Mouse (Mus musculus) liver, embryonic 13.5 days (tissue): ENCODE results near the gene Uaca. TPM values are rescaled to one million over a fixed set of nuclear protein-coding genes. Genes with fewer than 3 reads are reported as not detected.

Experiments used
- ATAC-seq: fragments of 200-750 bp; cut with Nextera tagmentation; 2 replicates; pipeline ENCODE4 v1.8.0; 2017; ENCODE audit warnings: low read depth, mild to moderate bottlenecking, moderate number of reproducible peaks, moderate library complexity
- DNase-seq: peaks from one replicate; pipeline ENCODE4 v3.0.0; 2022
- H3K27ac ChIP-seq: fragments of 300-500 bp; sonication (generic); 2 replicates; pipeline ENCODE4 v1.5.1; 2015; ENCODE audit warnings: moderate library complexity, mild to moderate bottlenecking, inconsistent platforms
- H3K27me3 ChIP-seq: fragments of 300-500 bp; sonication (generic); 2 replicates; pipeline ENCODE4 v1.6.1; 2015; ENCODE audit warnings: mild to moderate bottlenecking, inconsistent platforms
- H3K36me3 ChIP-seq: fragments of 300-500 bp; sonication (generic); 2 replicates; pipeline ENCODE4 v1.6.1; 2015; ENCODE audit warnings: mild to moderate bottlenecking, inconsistent platforms
- H3K4me1 ChIP-seq: fragments of 300-500 bp; sonication (generic); replicated peaks from 2 replicates; pipeline ENCODE4 v1.6.1; 2015; ENCODE audit warnings: inconsistent platforms
- H3K4me2 ChIP-seq: fragments of 300-500 bp; sonication (generic); 2 replicates; pipeline ENCODE4 v1.6.1; 2015; ENCODE audit warnings: inconsistent platforms, mild to moderate bottlenecking, moderate library complexity
- H3K4me3 ChIP-seq: fragments of 300-500 bp; sonication (generic); replicated peaks from 2 replicates; pipeline ENCODE4 v1.5.1; 2015; ENCODE audit warnings: mild to moderate bottlenecking, inconsistent platforms
- H3K9ac ChIP-seq: fragments of 300-500 bp; sonication (generic); 2 replicates; pipeline ENCODE4 v1.6.1; 2015; ENCODE audit warnings: mild to moderate bottlenecking, inconsistent platforms
- H3K9me3 ChIP-seq: fragments of 300-500 bp; sonication (generic); replicated peaks from 2 replicates; pipeline ENCODE4 v1.6.1; 2016; ENCODE audit warnings: inconsistent platforms
- WGBS: fragments of 180-500 bp; shearing (Covaris S2); methylation state at CpG from one replicate; pipeline ENCODE4 v1.1.7; 2015; ENCODE audit not compliant: insufficient replicate concordance; 5-methylcytosine and 5-hydroxymethylcytosine counted together
- polyA plus RNA-seq: library from polyadenylated mRNA; unstranded; fragments of >200 nt; fragmentation: Nextera tagmentation; extraction: Ambion mirVana; gene quantifications from 2 replicates; pipeline ENCODE4 v1.2.1, GENCODE M21; 2015

Gene Uaca
- polyA plus RNA-seq, 1 experiment from 2014 or later: 2.7 TPM

GRCm38 (mm10) chr9:60837449-60838141 lies 43.3 kb downstream of the Uaca start:
- ATAC-seq (no peak), DNase-seq (no peak)
- Histone ChIP-seq H3K36me3 (no peaks in the 10 kb centered on the region), H3K4me3 (no peak overlapping the region), H3K9ac (no peak overlapping the region), H3K9me3 (no peaks in the 10 kb centered on the region), H3K27ac (no peak overlapping the region), H3K4me1 (no peaks in the 10 kb centered on the region), H3K4me2 (peak overlapping the region; percentile 3; the same call in 1 of the 2 replicates), H3K27me3 (no peaks in the 10 kb centered on the region)
- 51% methylated on average over 20 of the region's 20 CpGs for WGBS

- H3K27ac ChIP-seq: no peak overlapping the region
- H3K9me3 ChIP-seq: no peaks in the 10 kb centered on the region
- H3K9ac ChIP-seq: no peak overlapping the region
- H3K4me2 ChIP-seq: no peak overlapping the region
- WGBS: 62% methylated on average over 9 of the region's 9 CpGs
- no peak overlapping the region for H3K4me3 ChIP-seq
- H3K4me1 ChIP-seq: no peaks in the 10 kb centered on the region
- no peak for DNase-seq
- no peaks in the 10 kb centered on the region for H3K36me3 ChIP-seq
- ATAC-seq: no peak
- H3K27me3 ChIP-seq: no peaks in the 10 kb centered on the region
Observed at GRCm38 (mm10) chr9:60838331-60838872, 44.1 kb downstream of the Uaca start.

DNA sequence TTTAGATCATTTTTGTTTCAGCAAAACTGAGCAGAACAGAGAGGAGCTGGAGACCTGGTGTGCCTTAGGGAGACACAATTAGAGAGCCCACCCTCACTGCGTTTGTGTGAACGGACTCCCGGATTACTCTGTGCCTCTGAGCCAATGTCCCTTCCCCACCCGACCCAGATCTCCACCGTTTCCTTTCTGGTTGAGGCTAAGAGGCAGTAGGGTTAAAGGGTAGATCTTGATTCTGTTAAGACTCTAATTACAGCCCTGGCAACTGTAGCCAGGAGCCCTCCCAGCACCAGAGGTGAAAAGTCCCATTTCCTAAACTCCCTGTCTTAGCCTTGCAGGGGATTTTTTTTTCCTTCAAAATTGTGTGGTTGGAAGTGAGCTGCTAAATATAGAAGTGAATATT lies 47.1 kb downstream of the Uaca start:
- no peak for ATAC-seq
- WGBS: 45% methylated on average over 5 of the region's 5 CpGs
- DNase-seq: no peak
- Histone ChIP-seq H3K27ac (no peak overlapping the region), H3K27me3 (no peaks in the 10 kb centered on the region), H3K9me3 (no peaks in the 10 kb centered on the region), H3K4me1 (no peaks in the 10 kb centered on the region), H3K4me3 (no peak overlapping the region), H3K4me2 (no peak overlapping the region), H3K9ac (no peak overlapping the region), H3K36me3 (no peaks in the 10 kb centered on the region)

DNA sequence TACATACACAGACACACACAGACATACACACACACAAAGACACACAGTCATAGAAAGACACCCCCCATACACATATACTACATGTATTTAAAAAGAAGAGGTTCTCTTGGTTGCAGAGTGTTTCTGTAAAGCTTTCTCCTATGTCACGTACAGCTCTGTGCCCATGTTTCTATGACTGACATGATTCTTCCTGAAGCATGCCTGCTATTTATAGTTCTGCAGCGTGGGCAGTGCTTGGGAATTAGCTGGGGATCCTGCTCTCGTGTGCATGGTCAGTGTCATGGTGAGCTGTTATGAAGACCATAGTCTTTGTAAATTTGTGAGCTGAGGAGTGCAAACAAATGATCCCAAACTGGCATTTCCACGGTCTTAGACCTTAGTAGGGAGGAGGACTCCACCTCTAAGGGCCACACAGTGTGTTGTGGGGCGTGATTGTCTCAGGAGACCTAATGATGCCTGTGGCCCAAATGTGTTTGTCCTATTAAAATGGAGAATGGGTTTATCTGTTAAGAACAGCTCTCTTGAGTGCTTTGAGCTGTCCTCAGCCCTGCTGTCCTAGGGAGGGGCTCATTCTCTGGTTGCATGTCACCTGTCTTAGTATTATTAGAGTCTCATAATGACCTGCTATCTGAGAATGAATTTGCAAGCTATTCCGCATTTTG lies 49.2 kb downstream of the Uaca start:
- Histone ChIP-seq H3K4me1 (no peaks in the 10 kb centered on the region), H3K36me3 (no peaks in the 10 kb centered on the region), H3K9ac (no peak overlapping the region), H3K27me3 (no peaks in the 10 kb centered on the region), H3K4me3 (no peak overlapping the region), H3K27ac (no peak overlapping the region), H3K4me2 (no peak overlapping the region), H3K9me3 (no peaks in the 10 kb centered on the region)
- WGBS: 59% methylated on average over 6 of the region's 6 CpGs
- ATAC-seq (peak; percentile 51), DNase-seq (no peak)

DNA sequence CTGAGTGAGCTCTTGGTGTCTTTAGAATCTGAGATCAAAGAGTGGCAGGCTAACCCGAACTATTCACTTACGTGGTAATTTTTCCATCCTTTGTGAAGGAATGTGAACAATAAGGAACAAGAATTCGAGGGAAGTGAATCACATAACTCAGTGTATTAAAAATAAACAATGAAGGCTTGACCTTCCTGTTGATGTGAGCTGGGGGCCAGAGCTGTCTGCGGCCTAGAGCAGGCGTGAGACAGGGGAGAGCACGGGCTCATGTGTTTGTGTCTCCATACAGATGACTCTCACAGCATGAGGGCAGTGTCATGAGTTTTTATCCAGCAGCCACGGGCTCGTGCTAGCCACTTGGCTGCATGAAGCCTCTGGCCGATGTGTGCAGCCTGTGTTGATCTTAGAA lies 54.4 kb downstream of the Uaca start:
- Histone ChIP-seq H3K4me1 (no peaks in the 10 kb centered on the region), H3K4me3 (no peak overlapping the region), H3K9me3 (no peaks in the 10 kb centered on the region), H3K27ac (no peak overlapping the region), H3K27me3 (no peaks in the 10 kb centered on the region), H3K4me2 (no peak overlapping the region), H3K9ac (no peak overlapping the region), H3K36me3 (no peaks in the 10 kb centered on the region)
- DNase-seq: no peak
- ATAC-seq: no peak
- WGBS: 63% methylated on average over 9 of the region's 9 CpGs

GRCm38 (mm10) chr9:60849986-60850385 lies 55.6 kb downstream of the Uaca start:
- no peak for DNase-seq
- H3K4me3 ChIP-seq: no peak overlapping the region
- WGBS: 53% methylated on average over 12 of the region's 12 CpGs

GRCm38 (mm10) chr9:60854196-60854595 lies 59.9 kb downstream of the Uaca start:
- H3K4me1 ChIP-seq: peaks cover 4% of the 10 kb centered on the region; the same call in 1 of the 2 replicates
- no peak overlapping the region for H3K4me2 ChIP-seq
- no peak overlapping the region for H3K9ac ChIP-seq
- H3K27me3 ChIP-seq: no peaks in the 10 kb centered on the region
- no peak overlapping the region for H3K4me3 ChIP-seq
- ATAC-seq (no peak), DNase-seq (no peak)
- no peaks in the 10 kb centered on the region for H3K36me3 ChIP-seq
- H3K27ac ChIP-seq: no peak overlapping the region
- no peaks in the 10 kb centered on the region for H3K9me3 ChIP-seq
- WGBS: 81% methylated on average over 11 of the region's 11 CpGs

More at GRCm38 (mm10) chr9:60849986-60850385, 55.6 kb downstream of the Uaca start:
- H3K9me3 ChIP-seq: no peaks in the 10 kb centered on the region
- no peak for ATAC-seq
- no peaks in the 10 kb centered on the region for H3K36me3 ChIP-seq
- H3K27me3 ChIP-seq: no peaks in the 10 kb centered on the region
- H3K4me2 ChIP-seq: no peak overlapping the region
- no peak overlapping the region for H3K9ac ChIP-seq
- no peak overlapping the region for H3K27ac ChIP-seq
- H3K4me1 ChIP-seq: no peaks in the 10 kb centered on the region

DNA sequence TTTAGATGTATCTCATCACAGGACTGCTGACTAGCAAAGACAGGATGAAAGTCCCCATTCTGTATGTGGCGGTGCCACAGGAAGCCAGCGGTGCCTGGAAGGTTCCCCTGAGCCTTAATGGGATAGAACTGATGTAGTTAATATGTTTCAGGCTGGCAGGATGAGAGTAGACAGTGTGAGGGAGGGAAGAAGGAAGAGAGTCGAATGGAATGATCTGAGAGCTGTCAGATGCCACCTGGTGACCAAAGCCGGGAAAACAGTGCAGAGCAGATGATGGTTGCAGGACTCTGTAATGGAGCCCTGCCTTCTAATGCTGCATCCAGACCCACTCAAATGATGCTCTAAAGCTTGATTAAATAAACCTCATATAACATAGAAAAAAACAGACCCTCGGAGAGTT lies 63.5 kb downstream of the Uaca start:
- H3K9me3 ChIP-seq: no peaks in the 10 kb centered on the region
- H3K27ac ChIP-seq: no peak overlapping the region
- no peak for DNase-seq
- H3K27me3 ChIP-seq: no peaks in the 10 kb centered on the region
- no peak overlapping the region for H3K4me2 ChIP-seq
- H3K9ac ChIP-seq: no peak overlapping the region
- no peak for ATAC-seq
- H3K36me3 ChIP-seq: no peaks in the 10 kb centered on the region
- no peak overlapping the region for H3K4me3 ChIP-seq
- H3K4me1 ChIP-seq: peaks cover 4% of the 10 kb centered on the region; the same call in 1 of the 2 replicates
- WGBS: 31% methylated on average over 5 of the region's 5 CpGs

DNA sequence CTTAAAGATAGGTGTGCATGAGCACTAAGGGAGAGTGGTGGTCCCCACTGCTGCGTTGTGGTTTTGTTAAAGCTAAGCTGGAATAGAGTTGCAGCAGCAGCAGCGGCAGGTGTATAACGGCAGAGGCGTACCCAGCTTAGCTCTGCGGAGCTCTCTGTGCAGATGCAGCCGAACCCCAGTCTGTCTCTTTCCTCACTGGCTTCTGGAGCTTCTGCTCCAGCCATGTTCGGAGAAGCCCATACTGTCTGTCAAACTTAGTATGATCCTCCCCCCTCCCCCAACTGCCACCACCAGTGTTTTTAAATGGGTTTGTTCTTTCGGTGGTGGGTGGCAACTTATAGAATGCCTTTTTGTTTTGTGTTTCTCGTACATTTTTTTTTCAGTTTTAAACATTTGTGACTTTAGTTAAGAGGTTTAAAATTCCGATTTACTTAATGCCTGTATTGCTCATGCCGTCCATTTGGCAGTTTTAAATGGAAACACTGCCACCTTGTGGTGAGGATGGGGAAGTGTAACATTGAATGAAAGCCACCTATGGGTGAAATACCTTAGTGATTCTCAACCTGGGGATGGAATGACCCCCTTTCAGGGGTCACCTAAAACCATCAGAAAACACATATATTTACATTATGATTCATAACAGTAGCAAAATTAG lies 64.1 kb downstream of the Uaca start:
- H3K4me2 ChIP-seq: peak overlapping the region; percentile 13; the same call in 1 of the 2 replicates
- no peak overlapping the region for H3K9ac ChIP-seq
- H3K9me3 ChIP-seq: no peaks in the 10 kb centered on the region
- no peaks in the 10 kb centered on the region for H3K36me3 ChIP-seq
- no peak overlapping the region for H3K27ac ChIP-seq
- peaks cover 4% of the 10 kb centered on the region; the same call in 1 of the 2 replicates for H3K4me1 ChIP-seq
- ATAC-seq (no peak), DNase-seq (no peak)
- no peak overlapping the region for H3K4me3 ChIP-seq
- 33% methylated on average over 11 of the region's 11 CpGs for whole genome bisulfite sequencing
- no peaks in the 10 kb centered on the region for H3K27me3 ChIP-seq

DNA sequence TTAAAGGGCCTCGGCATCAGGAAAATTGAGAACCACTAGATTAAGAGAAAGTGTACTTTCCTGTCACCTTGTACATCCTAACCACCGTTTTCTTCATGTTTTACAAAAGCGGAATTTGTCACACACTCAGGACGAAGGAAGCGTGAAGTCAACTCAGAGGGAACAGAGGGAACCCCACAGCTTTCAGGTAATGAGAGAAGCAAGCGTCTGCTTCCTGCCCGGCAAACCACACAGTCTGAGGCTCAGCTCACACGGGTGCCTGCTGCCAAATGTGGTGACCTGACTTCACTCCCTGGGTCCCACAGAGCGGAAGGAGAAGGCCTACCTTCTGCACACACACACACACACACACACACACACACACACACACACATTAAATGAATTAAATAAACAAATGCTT lies 64.7 kb downstream of the Uaca start:
- no peaks in the 10 kb centered on the region for H3K36me3 ChIP-seq
- no peaks in the 10 kb centered on the region for H3K9me3 ChIP-seq
- WGBS: 57% methylated on average over 9 of the region's 9 CpGs
- no peak overlapping the region for H3K4me3 ChIP-seq
- H3K27me3 ChIP-seq: no peaks in the 10 kb centered on the region
- H3K27ac ChIP-seq: no peak overlapping the region
- ATAC-seq: no peak
- no peak overlapping the region for H3K9ac ChIP-seq
- DNase-seq: no peak
- H3K4me2 ChIP-seq: no peak overlapping the region
- peaks cover 4% of the 10 kb centered on the region; the same call in 1 of the 2 replicates for H3K4me1 ChIP-seq

GRCm38 (mm10) chr9:60861030-60861429 lies 66.7 kb downstream of the Uaca start:
- Histone ChIP-seq H3K27me3 (no peaks in the 10 kb centered on the region), H3K4me1 (peaks cover 4% of the 10 kb centered on the region; the same call in 1 of the 2 replicates), H3K36me3 (no peaks in the 10 kb centered on the region), H3K4me2 (no peak overlapping the region), H3K27ac (no peak overlapping the region), H3K9me3 (no peaks in the 10 kb centered on the region), H3K4me3 (no peak overlapping the region), H3K9ac (no peak overlapping the region)
- 84% methylated on average over 5 of the region's 5 CpGs for WGBS
- DNase-seq: no peak
- no peak for ATAC-seq
